Mouse (Mus musculus) heart, embryonic 11.5 days (tissue): ENCODE data around the gene Ggt1. TPM values are rescaled to one million over a fixed set of nuclear protein-coding genes. Genes with fewer than 3 reads are reported as not detected.
A peak's percentile ranks its signal among the peaks of the same experiment; 100 is the strongest.

Experiments
- ATAC-seq: fragments of 200-750 bp; cut with Nextera tagmentation; replicated peaks from 2 replicates; pipeline ENCODE4 v1.8.0; 2017; ENCODE audit warnings: moderate library complexity; ENCODE audit not compliant: insufficient number of reproducible peaks, low FRiP score, low TSS enrichment
- H3K27ac ChIP-seq: fragments of 300-500 bp; sonication (generic); 2 replicates; pipeline ENCODE4 v1.5.1; 2014; ENCODE audit warnings: mild to moderate bottlenecking, low read depth, low read length
- H3K27me3 ChIP-seq: fragments of 300-500 bp; sonication (generic); 2 replicates; pipeline ENCODE4 v1.6.1; 2014; ENCODE audit warnings: mild to moderate bottlenecking, low read length, mixed read lengths; ENCODE audit not compliant: control insufficient read depth, insufficient read depth
- H3K36me3 ChIP-seq: fragments of 300-500 bp; sonication (generic); 2 replicates; pipeline ENCODE4 v1.6.1; 2014; ENCODE audit warnings: mild to moderate bottlenecking, low read length, moderate library complexity, mixed read lengths; ENCODE audit not compliant: control insufficient read depth, insufficient read depth
- H3K4me1 ChIP-seq: fragments of 300-500 bp; sonication (generic); 2 replicates; pipeline ENCODE4 v1.6.1; 2014; ENCODE audit warnings: low read length; ENCODE audit not compliant: control insufficient read depth, insufficient read depth
- H3K4me2 ChIP-seq: fragments of 300-500 bp; sonication (generic); 2 replicates; pipeline ENCODE4 v1.6.1; 2014; ENCODE audit warnings: mild to moderate bottlenecking, moderate library complexity
- H3K4me3 ChIP-seq: fragments of 300-500 bp; sonication (generic); 2 replicates; pipeline ENCODE4 v1.5.1; 2014; ENCODE audit warnings: low read depth, low read length
- H3K9ac ChIP-seq: fragments of 300-500 bp; sonication (generic); 2 replicates; pipeline ENCODE4 v1.6.1; 2014; ENCODE audit warnings: mild to moderate bottlenecking, low read depth, low read length, moderate library complexity
- H3K9me3 ChIP-seq: fragments of 300-500 bp; sonication (generic); replicated peaks from 2 replicates; pipeline ENCODE4 v1.6.1; 2016; ENCODE audit warnings: low read length; ENCODE audit not compliant: control insufficient read depth
- WGBS: fragments of 180-500 bp; shearing (Covaris S2); extraction: QIAGEN DNeasy Blood & Tissue Kit; methylation state at CpG from one replicate; pipeline ENCODE4 v1.1.7; 2014; ENCODE audit not compliant: insufficient replicate concordance; 5-methylcytosine and 5-hydroxymethylcytosine counted together
- polyA plus RNA-seq: library from polyadenylated mRNA; unstranded; fragments of >200 nt; fragmentation: Nextera tagmentation; extraction: Ambion mirVana; gene quantifications from 2 replicates; pipeline ENCODE4 v1.2.1, GENCODE M21; 2014

Gene Ggt1
- polyA plus RNA-seq, 1 experiment from 2014 or later: 0.44 TPM

GRCm38 (mm10) chr10:75633048-75633447 is 71.6 kb downstream of the Ggt1 start:
- Histone ChIP-seq H3K36me3 (no peaks in the 10 kb centered on the region), H3K9ac (no peak overlapping the region), H3K9me3 (no peaks in the 10 kb centered on the region), H3K27ac (no peak overlapping the region), H3K4me2 (no peak overlapping the region), H3K4me1 (no peaks in the 10 kb centered on the region), H3K4me3 (no peak overlapping the region), H3K27me3 (no peaks in the 10 kb centered on the region)
- no peak for ATAC-seq
- WGBS: 84% methylated on average over 5 of the region's 5 CpGs

DNA sequence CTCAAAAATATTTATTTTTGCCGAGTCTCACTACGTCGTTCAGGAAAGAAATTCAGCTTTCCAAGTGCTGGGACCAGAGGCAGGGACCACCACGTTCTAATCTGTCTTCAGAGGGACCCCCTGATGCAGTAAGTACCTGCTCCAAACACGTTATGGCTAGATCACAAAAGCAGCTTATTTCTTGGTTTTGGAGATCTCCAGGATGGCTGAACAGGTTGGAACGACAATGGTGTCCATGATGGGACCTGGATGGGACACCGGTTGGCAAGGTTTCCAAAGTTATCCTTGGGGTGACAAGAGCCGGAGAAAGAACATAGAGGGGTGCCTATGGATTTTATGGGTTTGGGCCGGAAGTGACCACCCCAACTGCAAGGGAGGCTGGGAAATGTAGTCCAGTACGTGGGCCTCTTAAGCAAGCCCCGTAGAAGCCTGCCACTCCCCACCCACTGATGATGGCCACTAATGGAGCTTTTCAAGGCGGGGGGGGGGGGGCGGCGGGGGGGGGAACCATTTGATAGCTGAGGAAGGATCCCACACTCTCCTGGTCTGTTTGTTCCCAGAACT is 72.3 kb downstream of the Ggt1 start:
- Histone ChIP-seq H3K4me3 (no peak overlapping the region), H3K27ac (no peak overlapping the region), H3K9ac (no peak overlapping the region), H3K27me3 (no peaks in the 10 kb centered on the region), H3K4me2 (no peak overlapping the region), H3K36me3 (no peaks in the 10 kb centered on the region), H3K4me1 (no peaks in the 10 kb centered on the region), H3K9me3 (no peaks in the 10 kb centered on the region)
- ATAC-seq: no peak
- 68% methylated on average over 12 of the region's 14 CpGs for WGBS

DNA sequence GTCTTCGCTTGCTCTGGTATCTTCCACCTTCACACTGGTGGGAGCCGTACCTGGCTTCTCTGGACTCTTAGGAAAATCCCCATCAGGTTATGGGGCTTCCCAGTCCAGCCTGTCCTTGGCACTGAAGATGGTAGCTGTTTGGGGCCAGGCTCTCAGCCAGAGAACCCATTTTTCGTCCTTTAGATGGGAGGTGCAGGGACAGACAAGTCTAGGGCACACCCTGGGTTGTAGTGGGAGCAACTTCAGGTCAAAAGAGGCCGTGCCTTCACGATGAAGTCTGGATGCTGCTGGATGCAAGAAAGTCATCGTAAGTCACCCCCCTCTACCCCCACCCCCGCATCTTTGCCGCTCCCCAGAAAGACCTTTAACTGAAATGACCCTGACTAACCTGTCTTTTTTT is 73.2 kb downstream of the Ggt1 start:
- no peak for ATAC-seq
- Histone ChIP-seq H3K27ac (no peak overlapping the region), H3K4me1 (no peaks in the 10 kb centered on the region), H3K9ac (no peak overlapping the region), H3K27me3 (no peaks in the 10 kb centered on the region), H3K4me2 (no peak overlapping the region), H3K4me3 (no peak overlapping the region), H3K9me3 (no peaks in the 10 kb centered on the region), H3K36me3 (no peaks in the 10 kb centered on the region)
- WGBS: 87% methylated on average over 8 of the region's 8 CpGs

DNA sequence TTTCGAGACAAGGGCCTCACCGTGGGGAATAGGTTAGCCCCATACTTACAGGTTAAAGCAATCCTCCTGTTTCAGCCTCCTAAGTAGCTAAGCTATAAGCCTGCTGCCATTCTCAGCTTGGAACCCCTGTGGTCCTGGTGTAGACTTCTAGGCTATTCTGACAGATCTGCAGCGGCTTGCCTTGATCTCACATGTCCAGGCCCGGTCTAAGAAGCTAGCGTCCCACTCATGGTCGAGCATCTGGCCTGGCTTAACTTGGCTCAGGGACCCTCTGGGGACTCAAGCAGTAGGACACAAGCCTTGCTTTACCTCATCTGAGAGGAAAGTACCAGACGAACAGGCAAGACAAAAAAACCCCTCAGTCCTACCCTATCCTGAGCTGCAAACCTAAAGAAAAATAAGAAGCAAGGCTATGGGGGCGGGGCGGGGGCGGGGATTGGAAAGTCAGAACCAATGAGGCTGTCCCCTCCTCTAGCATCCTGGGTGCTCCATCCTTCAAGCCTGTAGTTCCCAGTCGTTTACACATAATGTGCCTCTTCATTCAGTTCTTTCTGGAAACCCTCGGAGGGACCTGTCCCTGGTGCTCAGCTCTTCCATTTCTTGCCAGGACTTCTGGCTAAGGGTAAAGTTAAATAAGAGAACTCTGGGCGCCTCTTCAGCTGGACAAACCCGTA is 73.8 kb downstream of the Ggt1 start:
- ATAC-seq: no peak
- Histone ChIP-seq H3K9me3 (no peaks in the 10 kb centered on the region), H3K4me1 (no peaks in the 10 kb centered on the region), H3K9ac (no peak overlapping the region), H3K4me3 (no peak overlapping the region), H3K27ac (no peak overlapping the region), H3K27me3 (no peaks in the 10 kb centered on the region), H3K4me2 (no peak overlapping the region), H3K36me3 (no peaks in the 10 kb centered on the region)
- WGBS: 62% methylated on average over 14 of the region's 14 CpGs

GRCm38 (mm10) chr10:75635693-75636055 is 74.3 kb downstream of the Ggt1 start:
- Histone ChIP-seq H3K4me1 (no peaks in the 10 kb centered on the region), H3K9ac (no peak overlapping the region), H3K4me2 (no peak overlapping the region), H3K4me3 (no peak overlapping the region), H3K36me3 (no peaks in the 10 kb centered on the region), H3K27ac (no peak overlapping the region), H3K9me3 (no peaks in the 10 kb centered on the region), H3K27me3 (no peaks in the 10 kb centered on the region)
- ATAC-seq: 0 out of 2 replicates have a peak, but pooled peaks have one; percentile 43
- 5% methylated on average over 9 of the region's 9 CpGs for WGBS

Other genes with a start within 250 kb of the Ggt1 start
- gene Adora2a, start 244.7 kb upstream of the Ggt1 start, polyA plus RNA-seq: 3.3 and 4.8 TPM in 2 replicates
- 0.39 and 0.46 TPM in 2 replicates for gene Upb1, start 160.5 kb upstream of the Ggt1 start, polyA plus RNA-seq
- 121 and 141 TPM in 2 replicates for gene Snrpd3, start 44.1 kb upstream of the Ggt1 start, polyA plus RNA-seq
- gene Gucd1, start 43.6 kb upstream of the Ggt1 start, polyA plus RNA-seq: 30.5 and 35.2 TPM in 2 replicates
- 0.66 and 1.0 TPM in 2 replicates for gene Lrrc75b, start 1.3 kb upstream of the Ggt1 start, polyA plus RNA-seq
- gene Ggt5, start 27.7 kb downstream of the Ggt1 start, polyA plus RNA-seq: 2.8 and 5.0 TPM in 2 replicates
- gene Susd2, start 82.4 kb downstream of the Ggt1 start, polyA plus RNA-seq: 1.4 and 2.1 TPM in 2 replicates
- gene Cabin1, start 202.7 kb downstream of the Ggt1 start, polyA plus RNA-seq: 18.5 and 28.6 TPM in 2 replicates
- gene Ddt, start 211.8 kb downstream of the Ggt1 start, polyA plus RNA-seq: 41.1 and 44.4 TPM in 2 replicates
- gene Gm20441, start 219.3 kb downstream of the Ggt1 start, polyA plus RNA-seq: not detected in 2 replicates
- 3.0 and 3.4 TPM in 2 replicates for gene Gstt3, start 219.8 kb downstream of the Ggt1 start, polyA plus RNA-seq
- 4.3 and 5.1 TPM in 2 replicates for gene Gstt1, start 237.0 kb downstream of the Ggt1 start, polyA plus RNA-seq